Mouse (Mus musculus): ENCODE results near the gene Golga1.

Gene Golga1

GRCm38 (mm10) chr2:39065400-39065987, at the start of gene Golga1:
Golga1 (minus strand) TSS chr2:39065541.
- WGBS, result under 1% methylated on average over 50 of the region's 50 CpGs

- WGBS, result 94% methylated on average over 7 of the region's 7 CpGs
Measured at GRCm38 (mm10) chr2:39114093-39114492, 48.8 kb upstream of the Golga1 start.

DNA sequence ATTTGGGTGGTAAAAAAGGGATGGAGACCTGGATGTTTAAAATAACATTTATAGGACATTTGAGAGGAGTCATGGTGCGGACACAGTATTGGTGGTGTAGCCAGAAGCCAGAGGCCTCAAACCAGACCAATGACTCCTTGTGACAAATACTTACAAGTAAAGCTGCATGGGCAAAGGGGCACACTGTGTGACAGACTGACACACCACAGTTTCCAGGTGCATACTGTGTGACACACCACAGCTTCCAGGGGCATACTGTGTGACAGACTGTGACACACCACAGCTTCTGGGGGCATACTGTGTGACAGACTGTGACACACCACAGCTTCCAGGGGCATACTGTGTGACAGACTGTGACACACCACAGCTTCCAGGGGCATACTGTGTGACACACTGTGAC, 34.6 kb upstream of the Golga1 start:
- WGBS, result 97% methylated on average over 1 of the region's 1 CpGs

DNA sequence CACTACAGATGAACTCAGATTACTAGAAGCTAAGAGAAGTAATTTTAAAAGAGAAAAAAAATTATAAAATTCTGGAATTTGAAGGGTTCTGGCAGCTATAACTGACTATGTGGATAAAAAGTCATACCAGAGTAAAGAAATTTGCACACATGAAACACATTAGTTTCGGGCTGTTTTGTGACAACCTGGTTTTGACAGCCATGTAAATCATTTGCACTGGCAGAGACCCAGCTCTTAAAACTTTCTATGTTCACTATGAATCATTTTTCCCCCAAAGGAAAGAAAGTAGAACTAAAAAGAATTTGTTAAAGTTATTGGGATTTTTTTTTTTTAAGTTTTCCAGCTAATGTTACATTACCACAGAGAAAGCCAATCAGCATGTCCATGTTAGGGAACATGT, 26.6 kb upstream of the Golga1 start:
- 84% methylated on average over 1 of the region's 1 CpGs for WGBS

- WGBS, result 83% methylated on average over 3 of the region's 3 CpGs
Measured at GRCm38 (mm10) chr2:39082706-39083105, 17.4 kb upstream of the Golga1 start.

GRCm38 (mm10) chr2:39069096-39069495, 3.8 kb upstream of the Golga1 start:
- 45% methylated on average over 1 of the region's 1 CpGs for WGBS

GRCm38 (mm10) chr2:39064687-39065399, 498 bp downstream of the Golga1 start:
- WGBS, result 3% methylated on average over 25 of the region's 25 CpGs

- whole genome bisulfite sequencing, result 100% methylated on average over 1 of the region's 1 CpGs
Measured at GRCm38 (mm10) chr2:39048515-39048914, 16.8 kb downstream of the Golga1 start.

GRCm38 (mm10) chr2:39040215-39040614, 25.1 kb downstream of the Golga1 start:
- WGBS, result 98% methylated on average over 1 of the region's 1 CpGs

- WGBS, result 54% methylated on average over 1 of the region's 1 CpGs
Measured at GRCm38 (mm10) chr2:39031611-39032010, 33.7 kb downstream of the Golga1 start.

- WGBS, result 90% methylated on average over 1 of the region's 1 CpGs
Measured at GRCm38 (mm10) chr2:39020004-39020403, 45.3 kb downstream of the Golga1 start.

DNA sequence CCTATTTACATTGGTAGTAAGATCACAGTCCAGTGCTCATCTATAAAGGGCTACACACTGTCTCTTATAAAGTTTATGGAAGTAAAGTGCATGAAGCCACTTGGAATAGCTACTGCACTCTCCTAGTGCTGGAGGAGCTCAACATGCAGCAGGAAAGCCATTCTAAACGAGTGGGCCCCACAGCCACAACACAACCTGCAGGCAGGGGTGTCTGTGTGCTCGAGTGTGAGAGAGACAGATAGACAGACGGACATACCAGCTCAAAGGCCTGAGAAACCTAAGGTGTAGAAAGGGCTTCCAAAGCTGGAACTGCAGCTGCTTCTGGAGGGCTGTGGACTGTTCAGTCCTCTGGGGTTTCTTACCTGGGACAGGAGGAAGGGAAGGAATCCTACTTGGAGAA, 48.8 kb downstream of the Golga1 start:
- 70% methylated on average over 3 of the region's 3 CpGs for WGBS

- 85% methylated on average over 7 of the region's 7 CpGs for WGBS
Measured at GRCm38 (mm10) chr2:39012768-39013279, 52.5 kb downstream of the Golga1 start.

DNA sequence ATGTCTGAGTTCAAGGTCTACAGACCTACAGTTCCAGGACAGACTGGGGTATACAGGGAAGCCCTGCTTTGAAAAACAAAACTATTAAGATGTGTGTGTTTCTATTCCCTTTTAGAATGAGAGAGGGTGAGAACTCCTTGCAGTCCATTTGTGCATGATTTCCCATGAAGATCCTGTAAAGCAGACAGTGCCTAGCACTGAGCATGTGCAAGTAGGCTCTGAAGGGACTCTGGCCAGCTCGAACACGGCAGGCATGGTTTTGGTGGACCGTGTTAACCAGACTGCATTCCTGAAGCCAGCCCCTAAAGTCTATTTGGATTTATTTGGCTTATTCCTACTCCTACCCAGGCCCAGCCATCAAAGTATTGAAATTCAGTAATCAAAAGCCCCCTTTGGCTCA, 53.4 kb downstream of the Golga1 start:
- 53% methylated on average over 3 of the region's 3 CpGs for WGBS

- WGBS, result 89% methylated on average over 5 of the region's 5 CpGs
Measured at GRCm38 (mm10) chr2:39010144-39010543, 55.2 kb downstream of the Golga1 start.

- 16% methylated on average over 3 of the region's 3 CpGs for WGBS
Measured at GRCm38 (mm10) chr2:39008954-39009365, 56.4 kb downstream of the Golga1 start.

DNA sequence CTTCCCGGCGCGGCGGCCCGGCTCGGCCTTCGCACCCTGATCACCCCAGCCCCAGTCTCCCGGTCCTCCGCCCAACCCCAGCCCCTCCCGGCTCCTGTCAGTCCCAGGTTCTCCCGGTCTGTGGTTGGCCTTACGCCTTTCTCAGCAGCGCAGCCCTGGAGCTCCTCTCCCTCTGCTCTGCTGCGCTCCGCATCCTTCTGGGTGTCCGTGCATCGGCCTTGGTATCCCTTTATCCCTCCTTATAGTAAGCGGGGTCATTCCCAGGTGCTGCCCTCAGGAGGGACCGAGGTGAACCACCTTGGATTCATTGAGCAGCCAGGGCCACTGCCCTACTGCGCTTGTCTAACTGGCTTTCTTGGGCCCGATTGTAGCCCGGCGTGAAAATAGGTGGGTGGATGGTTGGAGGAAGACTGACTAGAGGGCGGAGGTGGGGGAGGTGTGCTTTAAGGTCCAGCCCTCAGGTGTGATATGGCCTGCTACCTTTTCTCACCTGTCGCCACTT, 56.9 kb downstream of the Golga1 start:
- WGBS, result under 1% methylated on average over 25 of the region's 25 CpGs

DNA sequence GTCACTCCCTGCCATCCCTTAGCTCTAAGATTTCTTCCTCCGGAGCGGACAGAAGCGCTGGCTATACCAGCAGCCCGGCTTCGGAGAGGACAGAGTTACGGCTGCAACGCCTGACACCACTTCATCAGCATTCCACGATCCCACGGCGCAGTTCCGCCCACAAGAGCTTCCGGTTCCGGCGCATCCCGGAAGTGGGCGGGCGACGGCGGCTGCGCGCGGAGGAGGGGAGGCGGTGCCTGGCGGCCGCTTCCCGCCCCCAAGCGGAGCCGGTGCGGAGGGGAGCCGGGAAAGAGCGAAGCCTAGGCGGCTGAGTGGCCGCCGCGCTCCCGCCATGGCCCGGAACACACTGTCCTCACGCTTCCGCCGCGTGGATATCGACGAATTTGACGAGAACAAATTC, 57.5 kb downstream of the Golga1 start:
- under 1% methylated on average over 44 of the region's 44 CpGs for WGBS

DNA sequence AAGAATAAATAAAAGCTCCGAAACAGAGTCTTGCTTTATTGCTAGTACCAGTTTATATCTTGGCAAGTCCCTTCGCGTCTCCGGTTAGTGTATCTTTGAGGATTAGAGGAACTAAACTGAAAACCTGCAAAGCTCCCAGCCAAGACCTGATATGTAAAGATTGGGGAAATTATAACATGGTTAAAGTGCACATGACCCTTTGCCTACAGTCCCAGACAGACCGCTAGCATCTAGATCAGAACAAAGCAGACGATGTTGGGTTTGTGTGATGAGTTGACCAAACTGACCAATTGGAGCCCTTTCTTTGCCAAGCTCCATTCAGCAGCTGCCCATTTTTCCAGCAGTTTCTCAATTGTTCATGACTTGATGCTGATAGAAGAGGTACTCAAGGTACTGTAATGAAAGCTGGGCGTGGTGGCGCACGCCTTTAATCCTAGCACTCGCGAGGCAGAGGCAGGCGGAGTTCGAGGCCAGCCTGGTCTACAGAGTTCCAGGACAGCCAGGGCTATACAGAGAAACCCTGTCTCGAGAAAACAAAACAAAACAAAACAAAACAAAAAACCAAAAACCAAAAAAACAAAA, 59.1 kb downstream of the Golga1 start:
- 79% methylated on average over 14 of the region's 14 CpGs for WGBS

DNA sequence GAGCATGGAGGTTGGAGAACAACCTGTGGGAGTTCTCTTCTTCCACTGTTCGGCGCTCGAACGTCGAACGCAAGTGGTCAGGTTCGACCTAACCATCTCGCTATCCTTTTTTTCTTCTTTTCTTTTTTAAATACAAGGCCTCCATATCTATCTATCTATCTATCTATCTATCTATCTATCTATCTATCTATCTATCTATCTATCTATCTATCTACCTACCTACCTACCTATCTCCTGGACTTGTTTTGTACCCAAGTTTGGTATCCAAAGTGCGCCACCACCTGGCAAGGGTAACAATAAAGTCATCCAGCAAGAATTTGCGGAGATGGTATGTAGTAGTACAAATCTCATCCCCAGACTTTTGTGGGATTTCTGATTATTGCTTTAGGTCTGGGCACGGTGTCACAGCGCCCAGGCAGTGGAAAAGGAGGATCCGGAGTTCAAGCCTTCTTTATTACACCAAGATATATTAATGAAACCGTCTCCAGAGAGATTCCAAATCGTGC, 59.7 kb downstream of the Golga1 start, which contains the start of gene Rpl35:
TSS of gene Rpl35 (minus strand) at position 51 of the 506 bp plus-strand sequence.
- 11% methylated on average over 15 of the region's 15 CpGs for WGBS

- WGBS, result 1% methylated on average over 53 of the region's 58 CpGs
Measured at GRCm38 (mm10) chr2:39004880-39005435, 60.4 kb downstream of the Golga1 start, which contains the start of gene Arpc5l. Arpc5l (plus strand) TSS chr2:39005348.

DNA sequence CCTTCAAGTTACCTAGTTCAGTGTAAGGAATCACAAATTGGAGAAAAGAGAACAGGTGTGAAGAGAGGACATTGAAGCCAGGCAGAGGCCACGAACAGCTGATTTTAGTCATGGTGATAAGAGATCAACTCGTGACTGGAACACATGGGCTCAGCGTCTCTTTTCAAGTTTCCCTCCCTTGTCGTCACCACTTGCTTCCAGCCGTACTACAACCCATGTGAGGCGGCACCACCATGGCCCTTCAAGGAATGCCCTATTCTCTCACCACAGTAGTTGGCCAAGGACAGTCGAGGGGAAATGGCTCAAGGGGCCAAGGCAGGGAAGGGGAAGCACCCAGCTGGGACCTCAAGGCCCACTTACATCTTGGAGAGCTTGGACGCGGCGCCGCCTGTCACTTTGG, 61.0 kb downstream of the Golga1 start:
- WGBS, result under 1% methylated on average over 11 of the region's 11 CpGs
